Mouse (Mus musculus): ENCODE results near the gene Itpr1.

DNA sequence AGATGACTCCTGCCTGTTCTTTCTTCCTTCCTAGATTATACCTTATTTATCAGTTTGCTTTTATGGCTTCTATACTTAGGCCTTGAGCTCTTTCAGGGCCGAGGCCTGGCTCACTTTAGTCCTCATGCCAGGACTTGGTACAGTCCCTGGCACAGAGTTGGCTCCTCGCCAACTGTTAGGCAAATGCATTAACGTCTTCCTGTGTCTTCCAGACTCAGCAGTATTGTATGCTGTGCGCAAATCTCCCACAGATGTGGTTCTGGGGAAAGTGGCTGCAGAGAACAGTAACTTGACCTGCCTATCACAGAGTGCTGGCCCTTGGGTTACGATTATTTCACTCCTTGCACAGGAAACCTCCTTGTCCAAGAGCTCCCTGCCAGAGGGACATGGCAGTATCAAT, 27.9 kb downstream of the Itpr1 start:
- TF ChIP-seq POLR2A (IDR thresholded peaks at IDR 0.05; ENCODE audit: low read depth, low read length) (no peak), CTCF (IDR thresholded peaks at IDR 0.05; ENCODE audit: extremely low read depth, insufficient read length, insufficient replicate concordance, low read depth, low read length) (no peak)
